Mouse (Mus musculus) cerebellum, adult 2 months (tissue): ENCODE data around the gene Mis18a.

ENCODE experiments used
- CTCF ChIP-seq: fragments of 200-500 bp; IDR thresholded peaks from 2 replicates; pipeline ENCODE4 v1.5.1; 2011; ENCODE audit warnings: low read depth, mild to moderate bottlenecking, control low read depth, low read length, moderate library complexity, borderline replicate concordance; ENCODE audit not compliant: insufficient read depth
- POLR2A ChIP-seq: fragments of 200-500 bp; IDR thresholded peaks from 2 replicates; pipeline ENCODE4 v1.6.1; 2011; ENCODE audit warnings: low read length, control low read depth, borderline replicate concordance; ENCODE audit not compliant: insufficient read depth

DNA sequence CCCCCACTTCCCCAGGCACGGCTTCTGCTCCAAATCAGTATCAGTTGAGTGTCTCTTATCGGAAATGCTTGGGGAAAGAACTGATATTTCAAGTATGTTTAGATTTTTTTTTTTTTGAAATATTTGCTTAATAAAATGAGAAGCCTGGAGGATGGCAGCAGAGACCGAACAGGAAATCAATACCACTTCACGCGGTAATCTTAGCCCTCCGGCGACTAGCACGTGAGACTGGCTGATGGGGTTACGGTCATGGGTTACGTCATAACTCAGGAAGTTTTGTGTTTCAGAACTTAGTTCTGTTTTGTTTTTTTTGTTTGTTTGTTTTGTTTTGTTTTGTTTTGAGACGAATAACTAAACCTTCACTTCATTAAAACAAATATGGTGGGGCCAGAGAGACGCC lies 16.9 kb downstream of the Mis18a start:
- TF ChIP-seq CTCF (no peak), POLR2A (no peak)
